Mouse (Mus musculus): Measurements from ENCODE around the gene Slc6a4. TPM values are rescaled to one million over a fixed set of nuclear protein-coding genes. Genes with fewer than 3 reads are reported as not detected.
"Not testable (repeated sequence)": the region's sequence is repeated elsewhere in the genome, so short reads cannot be mapped to it uniquely, and the experiment has no call there.

Gene Slc6a4
- polyA plus RNA-seq, 1 experiment, result 12.8 TPM

DNA sequence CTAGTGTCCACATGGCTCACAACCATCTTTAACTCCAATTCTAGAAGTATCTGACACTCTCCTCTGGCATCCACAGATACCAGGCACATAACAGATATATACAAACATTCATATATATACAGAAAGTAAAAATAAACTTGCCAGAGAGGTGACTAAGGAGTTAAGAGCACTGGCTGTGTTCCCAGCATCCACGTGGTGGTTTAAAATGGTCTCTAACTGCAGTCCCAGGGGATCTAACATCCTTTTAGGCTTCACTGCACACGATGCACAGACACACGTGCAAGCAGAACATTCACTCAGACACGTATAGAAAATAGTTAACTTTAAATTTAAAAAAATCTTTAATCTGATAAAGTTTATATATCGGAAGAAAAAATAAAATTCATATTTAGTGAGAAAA lies 63.5 kb downstream of the Slc6a4 start:
- 38% methylated on average over 5 of the region's 5 CpGs for WGBS

DNA sequence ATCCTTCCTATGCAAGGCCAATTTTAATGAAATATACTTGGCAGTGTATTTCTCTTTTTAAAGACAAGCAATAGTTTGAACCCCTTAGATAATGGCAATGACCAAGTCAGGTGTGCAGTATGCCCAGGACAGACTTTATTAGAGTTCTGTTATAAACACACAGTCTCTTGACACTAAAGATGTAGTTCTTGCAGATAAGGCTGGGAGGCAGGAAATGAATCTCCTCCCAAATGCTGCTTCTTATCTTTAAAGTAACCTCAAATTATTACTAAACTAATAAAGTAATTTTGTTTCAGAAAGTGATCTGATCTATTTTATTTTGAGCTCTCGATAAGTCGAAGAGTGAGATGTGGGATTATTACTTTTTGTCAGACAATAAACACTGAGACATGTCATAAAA lies 65.0 kb downstream of the Slc6a4 start:
- Histone ChIP-seq H3K27me3 (replicated peaks; ENCODE audit: control insufficient read depth, insufficient read depth, low read length) (no peaks in the 10 kb centered on the region), H3K4me3 (ENCODE audit: insufficient read depth, low read depth, low read length) (no peak overlapping the region), H3K27ac (ENCODE audit: insufficient read depth, low read depth, low read length) (no peak overlapping the region), H3K36me3 (ENCODE audit: control insufficient read depth, insufficient read depth, low read length) (no peaks in the 10 kb centered on the region), H3K4me1 (ENCODE audit: control insufficient read depth, insufficient read depth, low read length) (no peaks in the 10 kb centered on the region)
- no peak for TF ChIP-seq CTCF (conservative IDR thresholded peaks at IDR 0.05; ENCODE audit: insufficient read depth, insufficient read length, low read depth, low read length)
- TF ChIP-seq POLR2A (IDR thresholded peaks at IDR 0.05; ENCODE audit: low read depth, low read length), result no peak
- WGBS, result 88% methylated on average over 2 of the region's 2 CpGs
- no peak for DNase-seq

More for the DNA sequence above, 63.5 kb downstream of the Slc6a4 start:
- no peak for DNase-seq
- no peak overlapping the region for H3K27ac ChIP-seq (ENCODE audit: insufficient read depth, low read depth, low read length)
- H3K4me3 ChIP-seq (ENCODE audit: insufficient read depth, low read depth, low read length), result no peak overlapping the region
- no peaks in the 10 kb centered on the region for H3K4me1 ChIP-seq (ENCODE audit: control insufficient read depth, insufficient read depth, low read length)
- TF ChIP-seq POLR2A (IDR thresholded peaks at IDR 0.05; ENCODE audit: low read depth, low read length) (no peak), CTCF (conservative IDR thresholded peaks at IDR 0.05; ENCODE audit: insufficient read depth, insufficient read length, low read depth, low read length) (no peak)
- no peaks in the 10 kb centered on the region for H3K27me3 ChIP-seq (replicated peaks; ENCODE audit: control insufficient read depth, insufficient read depth, low read length)
- no peaks in the 10 kb centered on the region for H3K36me3 ChIP-seq (ENCODE audit: control insufficient read depth, insufficient read depth, low read length)

DNA sequence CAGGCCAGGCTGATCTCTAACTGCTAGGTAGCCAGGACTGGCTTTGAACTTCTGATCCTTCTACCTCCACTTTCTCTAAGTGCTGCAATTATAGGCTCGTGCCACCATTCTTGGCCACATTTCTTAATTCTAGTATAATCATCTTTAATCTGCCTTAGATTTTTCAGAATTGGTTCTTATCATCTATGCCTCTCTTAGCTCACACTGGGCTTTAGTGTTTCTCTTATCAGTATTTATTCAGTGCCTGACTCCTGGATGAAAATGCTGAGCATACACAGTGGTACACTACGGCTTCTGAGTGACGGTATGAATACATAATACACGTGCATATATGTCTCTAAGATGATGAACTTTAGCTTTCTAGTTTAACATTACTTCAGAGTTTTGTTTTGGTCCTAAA lies 70.4 kb downstream of the Slc6a4 start:
- no peak for DNase-seq
- Histone ChIP-seq H3K4me3 (ENCODE audit: insufficient read depth, low read depth, low read length) (no peak overlapping the region), H3K4me1 (ENCODE audit: control insufficient read depth, insufficient read depth, low read length) (no peaks in the 10 kb centered on the region), H3K27ac (ENCODE audit: insufficient read depth, low read depth, low read length) (no peak overlapping the region), H3K36me3 (ENCODE audit: control insufficient read depth, insufficient read depth, low read length) (peaks cover 1% of the 10 kb centered on the region; the same call in 1 of the 2 replicates), H3K27me3 (replicated peaks; ENCODE audit: control insufficient read depth, insufficient read depth, low read length) (no peaks in the 10 kb centered on the region)
- 89% methylated on average over 4 of the region's 4 CpGs for WGBS
- TF ChIP-seq CTCF (conservative IDR thresholded peaks at IDR 0.05; ENCODE audit: insufficient read depth, insufficient read length, low read depth, low read length), result no peak

DNA sequence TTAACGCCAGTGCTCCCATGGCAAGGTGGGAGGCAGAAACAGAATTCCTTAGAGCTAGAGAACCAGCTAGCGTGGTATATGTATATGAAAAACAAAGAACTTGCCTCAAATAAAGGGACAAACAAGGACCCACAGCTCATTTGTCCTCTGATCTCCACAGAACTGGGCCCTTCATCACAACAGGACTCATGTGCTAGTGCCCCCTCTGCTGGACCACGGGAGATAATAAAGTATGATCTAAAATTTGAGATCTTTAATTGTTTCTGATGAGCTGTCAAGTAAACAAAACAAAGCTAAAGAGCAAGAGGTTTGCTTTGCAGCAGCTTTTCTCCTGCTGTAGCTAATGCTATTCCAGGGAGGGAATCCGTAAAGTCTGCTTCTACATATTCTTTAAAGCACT lies 72.3 kb downstream of the Slc6a4 start:
- 67% methylated on average over 4 of the region's 4 CpGs for WGBS
- Histone ChIP-seq H3K4me3 (ENCODE audit: insufficient read depth, low read depth, low read length) (no peak overlapping the region), H3K36me3 (ENCODE audit: control insufficient read depth, insufficient read depth, low read length) (peaks cover 1% of the 10 kb centered on the region; the same call in 1 of the 2 replicates), H3K27me3 (replicated peaks; ENCODE audit: control insufficient read depth, insufficient read depth, low read length) (no peaks in the 10 kb centered on the region), H3K4me1 (ENCODE audit: control insufficient read depth, insufficient read depth, low read length) (no peaks in the 10 kb centered on the region), H3K27ac (ENCODE audit: insufficient read depth, low read depth, low read length) (no peak overlapping the region)
- no peak for TF ChIP-seq POLR2A (IDR thresholded peaks at IDR 0.05; ENCODE audit: low read depth, low read length)
- TF ChIP-seq CTCF (conservative IDR thresholded peaks at IDR 0.05; ENCODE audit: insufficient read depth, insufficient read length, low read depth, low read length), result peak; percentile 36; the same call in 1 of the 2 replicates
- peak; percentile 33 for DNase-seq

DNA sequence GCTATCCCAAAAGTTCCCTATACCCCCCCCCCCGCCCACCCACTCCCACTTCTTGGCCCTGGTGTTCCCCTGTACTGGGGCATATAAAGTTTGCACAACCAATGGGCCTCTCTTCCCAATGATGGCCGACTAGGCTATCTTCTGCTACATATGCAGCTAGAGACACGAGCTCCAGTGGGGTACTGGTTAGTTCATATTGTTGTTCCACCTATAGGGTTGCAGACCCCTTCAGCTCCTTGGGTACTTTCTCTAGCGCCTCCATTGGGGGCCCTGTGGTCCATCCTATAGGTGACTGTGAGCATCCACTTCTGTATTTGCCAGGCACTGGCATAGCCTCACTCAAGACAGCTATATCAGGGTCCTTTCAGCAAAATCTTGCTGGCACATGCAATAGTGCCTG lies 78.9 kb downstream of the Slc6a4 start:
- H3K27me3 ChIP-seq (replicated peaks; ENCODE audit: control insufficient read depth, insufficient read depth, low read length); H3K27ac ChIP-seq (ENCODE audit: insufficient read depth, low read depth, low read length): not testable (repeated sequence)
- WGBS, result 44% methylated on average over 4 of the region's 4 CpGs

DNA sequence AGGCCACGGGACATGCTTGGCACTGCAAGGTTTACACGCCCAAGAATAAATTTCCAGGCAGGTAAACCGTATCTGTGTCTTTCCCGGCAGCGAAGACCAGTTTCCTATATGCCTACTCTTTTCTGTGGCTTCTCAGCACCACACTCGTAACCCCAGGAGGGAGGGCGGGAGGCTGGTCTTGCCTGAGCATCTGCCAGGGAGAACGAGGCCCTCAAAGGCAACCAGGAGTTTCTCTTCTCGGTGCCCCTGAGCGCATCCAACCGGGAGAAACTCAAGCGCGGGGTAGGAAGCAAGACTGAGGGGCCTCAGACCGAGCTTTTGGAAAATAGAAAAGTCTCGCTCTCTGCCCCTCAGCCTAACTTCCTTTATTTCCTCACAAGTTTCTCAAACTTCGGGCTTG lies 79.4 kb downstream of the Slc6a4 start:
- no peak overlapping the region for H3K27ac ChIP-seq (ENCODE audit: insufficient read depth, low read depth, low read length)

More for the DNA sequence above, 78.9 kb downstream of the Slc6a4 start:
- not testable (repeated sequence) for DNase-seq; H3K36me3 ChIP-seq (ENCODE audit: control insufficient read depth, insufficient read depth, low read length); H3K4me1 ChIP-seq (ENCODE audit: control insufficient read depth, insufficient read depth, low read length)
- peak overlapping the region; percentile 84 for H3K4me3 ChIP-seq (ENCODE audit: insufficient read depth, low read depth, low read length)

DNA sequence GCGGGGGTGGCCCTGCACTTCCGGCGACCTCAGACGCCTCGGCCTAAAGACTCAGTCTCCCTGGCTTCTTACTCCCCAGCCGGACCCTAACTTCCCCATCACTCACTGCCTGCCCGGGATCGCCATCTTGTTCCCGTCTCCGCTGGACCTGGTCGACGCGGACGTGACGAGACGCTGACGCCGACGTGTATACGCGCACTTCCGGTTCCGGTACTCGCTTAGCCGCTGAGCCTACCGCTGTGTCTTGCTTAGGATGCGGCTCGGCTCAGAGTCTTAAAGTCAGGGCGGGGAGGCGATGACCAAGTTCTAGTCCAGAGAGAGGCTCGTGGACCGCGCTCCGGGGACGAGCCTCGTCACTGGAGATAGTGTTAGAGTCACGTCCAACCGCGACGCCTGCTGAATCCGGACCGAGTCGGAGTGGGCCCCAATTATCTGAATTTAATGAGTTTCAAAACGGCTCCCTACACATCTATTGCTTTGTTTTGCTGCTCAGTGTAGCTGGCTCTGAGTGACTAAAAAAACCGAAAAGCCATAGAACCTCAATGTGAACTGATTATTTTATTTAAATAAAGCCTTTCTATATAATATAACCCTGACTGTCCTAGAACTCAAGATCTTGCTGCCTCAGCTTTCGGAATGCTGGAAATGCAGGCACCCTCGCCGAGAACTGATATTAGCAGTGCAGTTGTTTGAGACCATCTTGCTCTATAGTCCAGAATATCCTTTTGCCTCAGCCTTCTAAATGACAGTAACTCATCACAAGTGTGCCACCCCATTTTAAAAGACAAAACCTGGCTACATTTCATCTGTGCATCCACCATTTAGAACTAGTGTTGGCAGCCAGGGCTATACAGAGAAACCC lies 80.1 kb downstream of the Slc6a4 start, which contains the start of gene Nsrp1:
Gene Nsrp1 (minus strand): TSS at position 163 of the 862 bp plus-strand sequence.
- TF ChIP-seq POLR2A (IDR thresholded peaks at IDR 0.05; ENCODE audit: low read depth, low read length) (peak; percentile 97), CTCF (conservative IDR thresholded peaks at IDR 0.05; ENCODE audit: insufficient read depth, insufficient read length, low read depth, low read length) (no peak)

More for the DNA sequence above, 79.4 kb downstream of the Slc6a4 start:
- peak; percentile 28 for DNase-seq
- Histone ChIP-seq H3K36me3 (ENCODE audit: control insufficient read depth, insufficient read depth, low read length) (0 out of 2 replicates have a peak, but pooled peaks cover under 1% of the 10 kb centered on the region), H3K27me3 (replicated peaks; ENCODE audit: control insufficient read depth, insufficient read depth, low read length) (no peaks in the 10 kb centered on the region), H3K4me1 (ENCODE audit: control insufficient read depth, insufficient read depth, low read length) (0 out of 2 replicates have a peak, but pooled peaks cover 2% of the 10 kb centered on the region), H3K4me3 (ENCODE audit: insufficient read depth, low read depth, low read length) (peak overlapping the region; percentile 84)
- TF ChIP-seq CTCF (conservative IDR thresholded peaks at IDR 0.05; ENCODE audit: insufficient read depth, insufficient read length, low read depth, low read length) (no peak), POLR2A (IDR thresholded peaks at IDR 0.05; ENCODE audit: low read depth, low read length) (no peak)
- WGBS, result 2% methylated on average over 16 of the region's 16 CpGs

More for the DNA sequence above, 80.1 kb downstream of the Slc6a4 start, which contains the start of gene Nsrp1:
- Histone ChIP-seq H3K4me1 (ENCODE audit: control insufficient read depth, insufficient read depth, low read length) (0 out of 2 replicates have a peak, but pooled peaks cover 2% of the 10 kb centered on the region), H3K27me3 (replicated peaks; ENCODE audit: control insufficient read depth, insufficient read depth, low read length) (no peaks in the 10 kb centered on the region), H3K27ac (ENCODE audit: insufficient read depth, low read depth, low read length) (peak within 1 kb of the TSS; percentile 64; the same call in 1 of the 2 replicates), H3K4me3 (ENCODE audit: insufficient read depth, low read depth, low read length) (peak within 1 kb of the TSS; percentile 84), H3K36me3 (ENCODE audit: control insufficient read depth, insufficient read depth, low read length) (no peaks in the 10 kb centered on the region)
- 4% methylated on average over 48 of the region's 48 CpGs for WGBS
- DNase-seq, result peak; percentile 95

Measured in kidney, adult 2 months (tissue).